Mouse (Mus musculus): ENCODE results near the gene Sgsm2.

DNA sequence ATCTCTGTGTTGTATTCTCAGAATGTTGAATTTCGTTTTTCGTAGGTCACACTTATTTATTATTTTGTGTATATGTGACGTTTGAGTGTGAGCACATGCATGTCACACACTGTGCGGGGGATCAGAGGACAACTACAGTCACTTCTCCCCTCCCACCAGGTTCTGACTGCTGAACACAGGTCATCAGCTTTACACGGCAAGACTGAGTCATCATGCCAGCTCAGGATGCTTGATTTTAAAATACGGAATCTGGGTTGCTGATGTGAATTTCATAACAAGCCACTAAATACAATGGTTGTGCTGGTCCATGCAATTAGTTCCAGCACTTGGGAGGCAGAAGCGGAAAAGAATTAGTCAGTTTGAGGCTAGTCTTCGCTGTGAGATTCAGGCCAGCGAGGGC lies 15.9 kb downstream of the Sgsm2 start:
- TF ChIP-seq CTCF (IDR thresholded peaks at IDR 0.05; ENCODE audit: borderline replicate concordance, insufficient read depth, low read depth, low read length) (no peak), POLR2A (IDR thresholded peaks at IDR 0.05; ENCODE audit: borderline replicate concordance, insufficient read depth, low read length) (no peak)
